Mouse (Mus musculus) heart, adult 2 months (tissue): Measurements from ENCODE around the gene Mtfr1l. TPM values are rescaled to one million over a fixed set of nuclear protein-coding genes. Genes with fewer than 3 reads are reported as not detected.

ENCODE experiments used
- DNase-seq, 2 experiments: peaks; one replicate each; pipeline ENCODE4 v3.0.0; 2021
- H3K27ac ChIP-seq: fragments of 200-600 bp; 2 replicates; pipeline ENCODE4 v1.8.1; 2022
- H3K27me3 ChIP-seq: fragments of 200-500 bp; 2 replicates; pipeline ENCODE4 v1.6.1; 2012; ENCODE audit warnings: mild to moderate bottlenecking, low read length, inconsistent platforms, mixed read lengths; ENCODE audit not compliant: control insufficient read depth, insufficient read depth
- H3K36me3 ChIP-seq: fragments of 200-500 bp; 2 replicates; pipeline ENCODE4 v1.6.1; 2012; ENCODE audit warnings: low read length, inconsistent platforms; ENCODE audit not compliant: control insufficient read depth, insufficient read depth
- H3K4me1 ChIP-seq: fragments of 200-500 bp; 2 replicates; pipeline ENCODE4 v1.6.1; 2011; ENCODE audit warnings: low read length; ENCODE audit not compliant: control insufficient read depth, insufficient read depth
- H3K4me3 ChIP-seq: fragments of 200-600 bp; 2 replicates; pipeline ENCODE4 v1.8.1; 2022
- H3K79me2 ChIP-seq: fragments of 200-500 bp; replicated peaks from 2 replicates; pipeline ENCODE4 v1.6.1; 2012; ENCODE audit warnings: mild to moderate bottlenecking, inconsistent platforms, low read length, moderate library complexity, mixed read lengths; ENCODE audit not compliant: control insufficient read depth, insufficient read depth
- H3K9ac ChIP-seq: fragments of 200-500 bp; 2 replicates; pipeline ENCODE4 v1.6.1; 2012; ENCODE audit warnings: low read depth, mild to moderate bottlenecking, control low read depth, inconsistent platforms, low read length, mixed read lengths
- CTCF ChIP-seq: fragments of 200-600 bp; IDR thresholded peaks from 2 replicates; pipeline ENCODE4 v1.8.1; 2022; ENCODE audit warnings: antibody characterized with exemption, mild to moderate bottlenecking, moderate library complexity
- EP300 ChIP-seq: fragments of 200-500 bp; IDR thresholded peaks from 2 replicates; pipeline ENCODE4 v1.6.1; 2011; ENCODE audit warnings: low read depth, low read length, control low read depth; ENCODE audit not compliant: insufficient read depth
- POLR2A ChIP-seq: fragments of 200-500 bp; IDR thresholded peaks from 2 replicates; pipeline ENCODE4 v1.6.1; 2011; ENCODE audit warnings: mild to moderate bottlenecking, low read depth, low read length, control low read depth; ENCODE audit not compliant: insufficient read depth
- whole genome bisulfite sequencing: fragments of 180-500 bp; shearing (Covaris S2); methylation state at CpG from one replicate; pipeline ENCODE4 v1.1.7; 2018; 5-methylcytosine and 5-hydroxymethylcytosine counted together
- intact Hi-C: fragments of 180-260 bp; cut with DNase I; formaldehyde crosslinking; loops from one replicate; pipeline ENCODE4 v1.15.1; 2025
- microRNA-seq, 2 experiments: library from miRNA; unstranded; fragments of <30 nt; microRNA quantifications; one replicate each; pipeline ENCODE4 v1.2.0; 2021
- polyA plus RNA-seq: library from polyadenylated mRNA; depleted of rRNA; stranded (reverse); fragments of >200 nt; gene quantifications from 2 replicates; pipeline ENCODE4 v1.2.3, GENCODE M21; 2012; rRNA removed
- total RNA-seq, 2 experiments: library from RNA; stranded (reverse); gene quantifications; 2 replicates each; pipeline ENCODE4 v1.2.3; 2021

Gene Mtfr1l
- total and polyA plus RNA-seq, 3 experiments, result 170 to 196 (median 191) TPM

DNA sequence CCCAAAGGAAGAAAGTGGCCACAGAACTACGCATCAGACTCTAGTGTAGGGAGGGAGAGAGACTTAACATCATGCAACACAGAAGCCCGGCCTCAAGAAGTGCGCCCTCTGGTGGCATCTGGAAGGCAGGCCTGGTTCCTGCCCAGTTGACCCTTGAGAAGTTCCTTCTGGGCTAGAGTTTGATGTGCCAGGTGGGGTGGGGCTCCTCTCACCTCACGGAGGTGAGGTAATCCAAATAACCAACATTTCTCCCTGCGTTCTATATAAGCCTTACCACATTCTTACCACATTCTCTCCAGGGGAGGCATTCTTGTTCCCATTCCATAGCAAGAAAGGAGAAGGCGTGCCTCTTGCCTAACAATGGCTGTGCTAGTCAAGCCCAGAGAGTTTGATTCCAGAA is 54.3 kb downstream of the Mtfr1l start:
- WGBS, result 27% methylated on average over 6 of the region's 6 CpGs
- Histone ChIP-seq H3K36me3 (no peaks in the 10 kb centered on the region), H3K4me1 (peaks cover 2% of the 10 kb centered on the region), H3K27ac (no peak overlapping the region), H3K27me3 (no peaks in the 10 kb centered on the region), H3K4me3 (no peak overlapping the region), H3K79me2 (no peaks in the 10 kb centered on the region), H3K9ac (no peak overlapping the region)
- intact Hi-C loops, result no loop called here
- DNase-seq, result peak; percentile 70 to 78
- TF ChIP-seq EP300, result no peak
- TF ChIP-seq CTCF, result peak; percentile 95

- intact Hi-C loops, result no loop called here
- no peak overlapping the region for H3K27ac ChIP-seq
- no peaks in the 10 kb centered on the region for H3K79me2 ChIP-seq
- TF ChIP-seq EP300 (no peak), CTCF (no peak), POLR2A (no peak)
- H3K27me3 ChIP-seq, result no peaks in the 10 kb centered on the region
- no peaks in the 10 kb centered on the region for H3K36me3 ChIP-seq
- no peak overlapping the region for H3K9ac ChIP-seq
- peaks cover 2% of the 10 kb centered on the region for H3K4me1 ChIP-seq
- H3K4me3 ChIP-seq, result no peak overlapping the region
- 63% methylated on average over 4 of the region's 4 CpGs for WGBS
- peak in 1 of 2 experiments; percentile 39 for DNase-seq
These were observed 55.3 kb downstream of the Mtfr1l start for GRCm38 (mm10) chr4:134479839-134480238.

- DNase-seq, result peak; percentile 86 to 95
- 5% methylated on average over 9 of the region's 9 CpGs for WGBS
- H3K4me1 ChIP-seq, result peaks cover 2% of the 10 kb centered on the region
- TF ChIP-seq CTCF (peak; percentile 100), POLR2A (no peak), EP300 (peak; percentile 94)
- H3K27me3 ChIP-seq, result no peaks in the 10 kb centered on the region
- H3K36me3 ChIP-seq, result no peaks in the 10 kb centered on the region
- no peak overlapping the region for H3K27ac ChIP-seq
- intact Hi-C loops, result loop anchor here (1.0 kb wide), 1 partner anchor 82 kb away; the partner anchor contains the start of gene Pafah2
- peak overlapping the region; percentile 20; the same call in 1 of the 2 replicates for H3K9ac ChIP-seq
- H3K79me2 ChIP-seq, result no peaks in the 10 kb centered on the region
- no peak overlapping the region for H3K4me3 ChIP-seq
These were observed 57.2 kb downstream of the Mtfr1l start for GRCm38 (mm10) chr4:134478031-134478430.

DNA sequence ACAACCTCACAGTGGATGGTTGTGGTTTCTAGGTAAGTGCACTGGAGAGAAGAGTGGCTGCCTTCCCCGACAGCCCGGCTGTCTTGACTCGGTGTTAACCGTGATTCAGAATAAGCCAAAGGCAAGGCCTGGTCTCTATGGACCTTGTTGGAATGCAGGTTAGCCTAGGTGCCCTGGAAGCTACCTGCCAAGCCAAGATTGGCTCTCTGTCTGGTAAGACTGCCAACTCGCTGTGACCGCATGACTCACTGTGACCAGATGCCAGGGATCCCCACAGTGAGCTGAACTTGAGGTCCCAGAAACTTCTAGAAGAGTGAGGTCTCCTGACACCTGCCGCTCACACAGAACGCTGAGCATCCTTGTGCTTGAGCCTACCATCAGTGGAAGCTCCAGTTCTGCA is 58.3 kb downstream of the Mtfr1l start:
- no peak overlapping the region for H3K9ac ChIP-seq
- intact Hi-C loops, result no loop called here
- 87% methylated on average over 8 of the region's 8 CpGs for WGBS
- H3K4me3 ChIP-seq, result no peak overlapping the region
- H3K4me1 ChIP-seq, result peaks cover 2% of the 10 kb centered on the region
- no peak overlapping the region for H3K27ac ChIP-seq
- no peaks in the 10 kb centered on the region for H3K36me3 ChIP-seq
- no peaks in the 10 kb centered on the region for H3K79me2 ChIP-seq
- H3K27me3 ChIP-seq, result no peaks in the 10 kb centered on the region
- DNase-seq, result no peak
- TF ChIP-seq POLR2A (no peak), EP300 (no peak), CTCF (no peak)

Small RNAs within 50 kb of the gene (microRNA-seq; reads per million reads assigned to microRNA genes)
- gene Mir6403, result 0 reads per million in 2 experiments

Other genes with a start within 250 kb of the Mtfr1l start
- gene Pdik1l, start 247.5 kb downstream of the Mtfr1l start, total RNA-seq, result 1 to 10 TPM; 5.3 to 7.6 TPM
- 1.00 and 4.0 TPM in 2 replicates for gene Pdik1l, start 247.5 kb downstream of the Mtfr1l start, polyA plus RNA-seq
- 100 to 1,000 TPM; 209 to 210 TPM for gene Trim63, start 220.3 kb downstream of the Mtfr1l start, total RNA-seq
- 142 and 215 TPM in 2 replicates for gene Trim63, start 220.3 kb downstream of the Mtfr1l start, polyA plus RNA-seq
- under 1 TPM; 0.45 to 0.65 TPM for gene Slc30a2, start 192.2 kb downstream of the Mtfr1l start, total RNA-seq
- gene Slc30a2, start 192.2 kb downstream of the Mtfr1l start, polyA plus RNA-seq, result 0.12 and 0.35 TPM in 2 replicates
- 10 to 100 TPM; 18.0 to 19.6 TPM for gene Extl1, start 151.5 kb downstream of the Mtfr1l start, total RNA-seq
- gene Extl1, start 151.5 kb downstream of the Mtfr1l start, polyA plus RNA-seq, result 23.7 and 24.4 TPM in 2 replicates
- 10 to 100 TPM in 1 of 2 experiments, 1 to 10 TPM in 1; 6.4 to 11.0 TPM for gene Pafah2, start 139.1 kb downstream of the Mtfr1l start, total RNA-seq
- 11.7 and 17.8 TPM in 2 replicates for gene Pafah2, start 139.1 kb downstream of the Mtfr1l start, polyA plus RNA-seq
- gene Stmn1, start 67.1 kb downstream of the Mtfr1l start, total RNA-seq, result 10 to 100 TPM; 20.1 to 23.0 TPM
- gene Stmn1, start 67.1 kb downstream of the Mtfr1l start, polyA plus RNA-seq, result 7.2 and 10.9 TPM in 2 replicates
- 10 to 100 TPM; 13.4 to 16.7 TPM for gene Paqr7, start 38.7 kb downstream of the Mtfr1l start, total RNA-seq
- 22.6 and 37.2 TPM in 2 replicates for gene Paqr7, start 38.7 kb downstream of the Mtfr1l start, polyA plus RNA-seq
- under 1 TPM; 0.18 TPM for gene Aunip, start 24.4 kb downstream of the Mtfr1l start, total RNA-seq
- gene Aunip, start 24.4 kb downstream of the Mtfr1l start, polyA plus RNA-seq, result not detected in 2 replicates
- gene Selenon, start 16.8 kb upstream of the Mtfr1l start, total RNA-seq, result 10 to 100 TPM; 18.6 to 19.9 TPM
- gene Selenon, start 16.8 kb upstream of the Mtfr1l start, polyA plus RNA-seq, result 22.5 and 23.6 TPM in 2 replicates
- 10 to 100 TPM; 24.8 to 28.4 TPM for gene Man1c1, start 168.9 kb upstream of the Mtfr1l start, total RNA-seq
- gene Man1c1, start 168.9 kb upstream of the Mtfr1l start, polyA plus RNA-seq, result 14.1 and 17.6 TPM in 2 replicates
- 10 to 100 TPM; 11.5 to 12.6 TPM for gene Ldlrap1, start 232.6 kb upstream of the Mtfr1l start, total RNA-seq
- gene Ldlrap1, start 232.6 kb upstream of the Mtfr1l start, polyA plus RNA-seq, result 12.4 and 14.1 TPM in 2 replicates